Mouse (Mus musculus): Measurements from ENCODE around the gene H2-Q10.

H2-Q10 gene

GRCm38 (mm10) chr17:35514756-35515155, 44.9 kb downstream of the H2-Q10 start:
- no peak for DNase-seq (ENCODE audit: inconsistent ontology term)

DNA sequence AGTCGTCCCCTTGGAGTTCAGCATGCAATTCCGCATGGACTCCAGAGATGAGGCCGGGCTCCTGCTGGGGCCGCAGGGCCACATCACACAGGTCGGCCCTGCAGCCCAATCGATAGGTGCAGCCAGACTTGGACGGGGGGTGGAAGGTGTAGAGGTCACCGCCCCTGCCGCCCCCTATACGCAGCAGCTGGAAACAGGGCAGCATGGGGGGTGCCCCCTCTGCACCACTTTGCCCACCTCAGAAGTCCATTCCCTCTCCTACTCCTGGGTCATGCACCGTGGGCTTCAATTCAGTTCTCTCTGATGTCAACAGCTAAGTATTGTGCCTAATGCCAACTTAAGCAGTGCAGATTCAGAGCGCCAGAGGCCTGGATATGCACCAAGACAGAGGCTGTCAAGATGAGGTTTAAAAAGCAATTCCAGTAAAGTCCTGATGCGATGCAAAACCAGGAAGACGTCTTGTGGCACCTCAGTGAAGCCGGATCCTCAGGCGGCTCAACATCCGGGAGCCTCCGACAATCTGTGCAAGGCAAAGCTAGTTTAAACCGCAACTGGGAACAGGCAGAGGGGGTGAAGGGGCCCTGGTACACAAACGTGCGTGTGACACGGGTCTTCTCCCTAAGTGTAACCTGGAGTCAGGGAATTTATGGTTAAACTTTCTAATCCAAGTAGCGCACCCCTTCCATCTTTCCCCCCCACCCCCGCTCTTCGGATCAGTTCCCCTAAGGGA, 46.2 kb downstream of the H2-Q10 start:
- DNase-seq (ENCODE audit: inconsistent ontology term), result no peak

DNA sequence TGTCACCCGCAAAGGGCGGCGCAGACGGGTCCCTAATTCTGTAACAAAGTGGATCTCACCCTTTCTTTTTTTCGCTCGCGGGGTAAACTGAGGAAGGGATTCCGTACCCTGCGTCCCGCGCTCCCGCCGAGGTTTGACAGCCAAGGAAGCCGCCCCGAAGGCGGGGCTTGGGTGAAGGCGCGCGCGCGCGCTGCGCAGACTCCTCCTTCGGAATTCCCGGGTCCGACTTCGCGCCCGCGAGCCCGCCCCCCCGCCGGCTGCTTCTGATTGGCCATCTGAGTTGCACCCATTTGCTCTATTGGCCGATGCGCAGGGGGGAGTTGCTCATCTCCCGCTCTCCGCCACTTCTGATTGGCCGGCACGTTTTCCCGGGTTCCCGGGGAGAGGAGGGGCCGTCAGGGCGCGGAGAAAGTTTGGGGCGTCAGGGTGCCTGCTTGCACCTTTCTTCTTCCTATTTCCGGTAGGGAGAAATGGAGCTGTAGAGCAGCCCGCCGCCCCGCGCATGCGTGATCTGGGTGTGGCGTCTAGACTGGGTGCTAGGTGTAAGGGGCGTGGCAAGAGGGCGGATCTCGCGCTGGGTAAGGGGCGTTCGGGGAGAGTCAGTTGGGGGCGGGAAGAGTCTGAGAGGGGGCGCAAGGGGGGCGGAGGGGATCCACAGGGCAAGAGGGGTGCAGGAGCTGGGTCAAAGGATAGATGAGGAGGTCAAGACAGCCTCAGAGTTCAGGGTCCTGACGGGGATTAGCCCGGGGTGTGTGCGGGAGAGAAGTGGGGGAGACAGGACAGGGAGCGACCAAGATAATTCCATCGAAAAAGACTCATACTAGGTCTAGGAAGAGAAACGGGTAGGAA, 47.0 kb downstream of the H2-Q10 start, which contains the start of the genes Tcf19 and Cchcr1:
Tcf19 (minus strand) TSS at position 173 of the 849 bp plus-strand sequence.
Cchcr1 (plus strand) TSS at position 449 of the 849 bp plus-strand sequence.
- peak; percentile 99 for DNase-seq (ENCODE audit: inconsistent ontology term)

GRCm38 (mm10) chr17:35517526-35517925, 47.6 kb downstream of the H2-Q10 start:
- peak; percentile 33 for DNase-seq (ENCODE audit: inconsistent ontology term)

All from Muller cell, postnatal 12 days (primary cell).